Mouse (Mus musculus): ENCODE measurements around the gene Bcl2l2.

The Bcl2l2 gene

GRCm38 (mm10) chr14:54932645-54933150, 49.5 kb downstream of the Bcl2l2 start, which contains the start of gene Il25:
TSS of gene Il25 (plus strand) at chr14:54932695.
- no peak for ATAC-seq (ENCODE audit: insufficient number of reproducible peaks, low FRiP score, low TSS enrichment)

- ATAC-seq (ENCODE audit: insufficient number of reproducible peaks, low FRiP score, low TSS enrichment) = 0 out of 2 replicates have a peak, but pooled peaks have one; percentile 40
Measured at GRCm38 (mm10) chr14:54935904-54936830, 53.0 kb downstream of the Bcl2l2 start, which contains the start of gene Cmtm5. TSS of gene Cmtm5 (plus strand) at chr14:54936261.

GRCm38 (mm10) chr14:54936831-54937160, 53.6 kb downstream of the Bcl2l2 start:
- ATAC-seq (ENCODE audit: insufficient number of reproducible peaks, low FRiP score, low TSS enrichment) = no peak

- ATAC-seq (ENCODE audit: insufficient number of reproducible peaks, low FRiP score, low TSS enrichment) = no peak
Measured at GRCm38 (mm10) chr14:54937361-54938182, 54.4 kb downstream of the Bcl2l2 start.
